Mouse (Mus musculus) kidney, embryonic 14.5 days (tissue): ENCODE results near the gene Rbm28. TPM values are rescaled to one million over a fixed set of nuclear protein-coding genes. Genes with fewer than 3 reads are reported as not detected.

Experiments used
- ATAC-seq: fragments of 200-750 bp; cut with Nextera tagmentation; 2 replicates; pipeline ENCODE4 v1.8.0; 2017; ENCODE audit warnings: moderate number of reproducible peaks, mild to moderate bottlenecking, moderate TSS enrichment, moderate library complexity; ENCODE audit not compliant: low FRiP score, low TSS enrichment
- H3K27ac ChIP-seq: fragments of 300-500 bp; sonication (generic); 2 replicates; pipeline ENCODE4 v1.5.1; 2014; ENCODE audit warnings: low read depth, mild to moderate bottlenecking, low read length, moderate library complexity, mixed read lengths
- H3K27me3 ChIP-seq: fragments of 300-500 bp; sonication (generic); 2 replicates; pipeline ENCODE4 v1.6.1; 2014; ENCODE audit warnings: mild to moderate bottlenecking, low read length; ENCODE audit not compliant: control insufficient read depth, insufficient read depth
- H3K36me3 ChIP-seq: fragments of 300-500 bp; sonication (generic); 2 replicates; pipeline ENCODE4 v1.6.1; 2014; ENCODE audit warnings: low read length, mixed read lengths; ENCODE audit not compliant: control insufficient read depth, insufficient read depth
- H3K4me1 ChIP-seq: fragments of 300-500 bp; sonication (generic); 2 replicates; pipeline ENCODE4 v1.6.1; 2014; ENCODE audit warnings: low read length, mixed read lengths; ENCODE audit not compliant: control insufficient read depth, insufficient read depth
- H3K4me2 ChIP-seq: fragments of 300-500 bp; sonication (generic); replicated peaks from 2 replicates; pipeline ENCODE4 v1.6.1; 2014; ENCODE audit warnings: low read depth, mild to moderate bottlenecking, low read length
- H3K4me3 ChIP-seq: fragments of 300-500 bp; sonication (generic); 2 replicates; pipeline ENCODE4 v1.5.1; 2014; ENCODE audit warnings: mild to moderate bottlenecking, low read length
- H3K9ac ChIP-seq: fragments of 300-500 bp; sonication (generic); 2 replicates; pipeline ENCODE4 v1.6.1; 2014; ENCODE audit warnings: low read depth, mild to moderate bottlenecking, low read length, moderate library complexity
- H3K9me3 ChIP-seq: fragments of 300-500 bp; sonication (generic); 2 replicates; pipeline ENCODE4 v1.6.1; 2016; ENCODE audit warnings: low read length; ENCODE audit not compliant: control insufficient read depth
- WGBS: fragments of 180-500 bp; shearing (Covaris S2); extraction: QIAGEN DNeasy Blood & Tissue Kit; methylation state at CpG from one replicate; pipeline ENCODE4 v1.1.7; 2014; 5-methylcytosine and 5-hydroxymethylcytosine counted together
- polyA plus RNA-seq: library from polyadenylated mRNA; unstranded; fragments of >200 nt; fragmentation: Nextera tagmentation; extraction: Ambion mirVana; gene quantifications from 2 replicates; pipeline ENCODE4 v1.2.1, GENCODE M21; 2014

The Rbm28 gene
- polyA plus RNA-seq, 1 experiment from 2014 or later = 65.8 TPM

GRCm38 (mm10) chr6:29108376-29108775 is 56.4 kb downstream of the Rbm28 start:
- H3K9ac ChIP-seq = no peak overlapping the region
- no peak overlapping the region for H3K4me3 ChIP-seq
- H3K36me3 ChIP-seq = no peaks in the 10 kb centered on the region
- no peaks in the 10 kb centered on the region for H3K4me1 ChIP-seq
- 65% methylated on average over 1 of the region's 1 CpGs for WGBS
- peaks cover 7% of the 10 kb centered on the region for H3K9me3 ChIP-seq
- no peak overlapping the region for H3K4me2 ChIP-seq
- ATAC-seq = no peak
- no peaks in the 10 kb centered on the region for H3K27me3 ChIP-seq
- no peak overlapping the region for H3K27ac ChIP-seq

- ATAC-seq = no peak
- WGBS = 83% methylated on average over 9 of the region's 9 CpGs
- peaks cover 1% of the 10 kb centered on the region; the same call in 1 of the 2 replicates for H3K9me3 ChIP-seq
- no peak overlapping the region for H3K4me3 ChIP-seq
- H3K27me3 ChIP-seq = no peaks in the 10 kb centered on the region
- no peak overlapping the region for H3K9ac ChIP-seq
- no peaks in the 10 kb centered on the region for H3K36me3 ChIP-seq
- no peak overlapping the region for H3K27ac ChIP-seq
- no peak overlapping the region for H3K4me2 ChIP-seq
- 0 out of 2 replicates have a peak, but pooled peaks cover 5% of the 10 kb centered on the region for H3K4me1 ChIP-seq
Measured at GRCm38 (mm10) chr6:29101248-29101864, 63.5 kb downstream of the Rbm28 start.

- no peak for ATAC-seq
- peaks cover 3% of the 10 kb centered on the region; the same call in 1 of the 2 replicates for H3K9me3 ChIP-seq
- no peaks in the 10 kb centered on the region for H3K27me3 ChIP-seq
- H3K27ac ChIP-seq = no peak overlapping the region
- H3K4me2 ChIP-seq = no peak overlapping the region
- 0 out of 2 replicates have a peak, but pooled peaks cover 5% of the 10 kb centered on the region for H3K4me1 ChIP-seq
- H3K4me3 ChIP-seq = no peak overlapping the region
- 21% methylated on average over 3 of the region's 3 CpGs for WGBS
- no peak overlapping the region for H3K9ac ChIP-seq
- no peaks in the 10 kb centered on the region for H3K36me3 ChIP-seq
Measured at GRCm38 (mm10) chr6:29100423-29100822, 64.4 kb downstream of the Rbm28 start.

DNA sequence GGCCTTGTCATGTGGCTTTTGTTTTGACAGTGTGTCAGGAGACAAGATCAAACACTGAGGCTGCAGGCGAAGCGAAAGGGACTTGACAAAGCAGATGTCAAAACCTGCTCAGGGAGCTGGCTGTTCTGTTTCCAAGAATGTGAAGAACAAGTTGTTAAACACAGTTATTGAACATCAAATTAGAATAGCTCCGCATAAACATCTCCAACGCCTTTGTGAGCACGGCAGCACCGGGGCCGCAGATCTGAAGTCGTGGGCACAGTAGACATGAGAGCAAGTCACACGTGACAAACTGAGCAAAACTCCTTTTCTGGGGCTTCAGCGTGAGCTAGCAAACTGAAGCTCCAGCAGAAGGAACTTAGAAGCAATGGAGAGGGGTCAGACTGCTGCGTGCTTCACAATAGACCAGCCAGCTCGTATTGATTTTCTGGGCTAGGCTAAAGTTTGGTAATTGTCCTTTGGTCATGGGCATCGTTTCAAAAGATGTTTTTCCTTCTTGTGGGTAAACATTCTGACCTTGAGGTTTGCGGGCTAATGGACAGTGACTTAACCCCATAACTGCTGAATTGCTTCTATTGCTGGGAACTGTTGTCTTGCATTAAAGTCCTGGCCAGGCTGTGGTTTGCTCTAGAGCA is 65.2 kb downstream of the Rbm28 start:
- no peaks in the 10 kb centered on the region for H3K27me3 ChIP-seq
- no peak for ATAC-seq
- no peaks in the 10 kb centered on the region for H3K36me3 ChIP-seq
- H3K4me2 ChIP-seq = no peak overlapping the region
- H3K9me3 ChIP-seq = peaks cover 3% of the 10 kb centered on the region; the same call in 1 of the 2 replicates
- no peak overlapping the region for H3K9ac ChIP-seq
- 0 out of 2 replicates have a peak, but pooled peaks cover 5% of the 10 kb centered on the region for H3K4me1 ChIP-seq
- no peak overlapping the region for H3K4me3 ChIP-seq
- no peak overlapping the region for H3K27ac ChIP-seq
- WGBS = 64% methylated on average over 14 of the region's 14 CpGs

- Histone ChIP-seq H3K4me2 (no peak overlapping the region), H3K27ac (no peak overlapping the region), H3K27me3 (no peaks in the 10 kb centered on the region), H3K4me1 (no peaks in the 10 kb centered on the region), H3K4me3 (no peak overlapping the region), H3K9me3 (peaks cover 18% of the 10 kb centered on the region; the same call in 1 of the 2 replicates), H3K9ac (no peak overlapping the region), H3K36me3 (no peaks in the 10 kb centered on the region)
- 63% methylated on average over 11 of the region's 11 CpGs for WGBS
- ATAC-seq = no peak
Measured at GRCm38 (mm10) chr6:29092904-29093303, 71.9 kb downstream of the Rbm28 start.

DNA sequence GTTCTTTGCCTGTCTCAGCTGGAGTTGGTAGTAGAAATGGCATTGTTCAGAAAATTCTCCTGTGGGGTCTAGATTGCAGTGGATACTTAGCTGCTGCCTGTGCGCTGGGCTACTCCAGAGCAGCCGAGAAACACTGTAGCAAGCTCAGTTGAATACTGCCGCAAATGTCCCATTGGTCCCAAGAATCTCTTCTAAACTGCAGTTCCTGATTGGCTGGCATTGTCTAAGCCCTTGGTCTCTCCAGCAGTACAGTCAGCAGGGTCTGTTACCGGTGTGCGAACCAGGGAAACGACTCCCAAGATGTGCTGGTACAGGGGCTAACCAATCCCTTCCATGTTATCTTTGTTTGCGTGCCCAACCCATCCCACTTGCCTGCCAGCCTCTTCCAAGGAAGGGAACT is 72.6 kb downstream of the Rbm28 start:
- no peak for ATAC-seq
- no peak overlapping the region for H3K4me2 ChIP-seq
- H3K27me3 ChIP-seq = no peaks in the 10 kb centered on the region
- peaks cover 18% of the 10 kb centered on the region; the same call in 1 of the 2 replicates for H3K9me3 ChIP-seq
- H3K27ac ChIP-seq = no peak overlapping the region
- no peak overlapping the region for H3K9ac ChIP-seq
- no peak overlapping the region for H3K4me3 ChIP-seq
- WGBS = 89% methylated on average over 7 of the region's 7 CpGs
- no peaks in the 10 kb centered on the region for H3K4me1 ChIP-seq
- H3K36me3 ChIP-seq = no peaks in the 10 kb centered on the region

GRCm38 (mm10) chr6:29087921-29088709 is 76.7 kb downstream of the Rbm28 start:
- no peaks in the 10 kb centered on the region for H3K4me1 ChIP-seq

DNA sequence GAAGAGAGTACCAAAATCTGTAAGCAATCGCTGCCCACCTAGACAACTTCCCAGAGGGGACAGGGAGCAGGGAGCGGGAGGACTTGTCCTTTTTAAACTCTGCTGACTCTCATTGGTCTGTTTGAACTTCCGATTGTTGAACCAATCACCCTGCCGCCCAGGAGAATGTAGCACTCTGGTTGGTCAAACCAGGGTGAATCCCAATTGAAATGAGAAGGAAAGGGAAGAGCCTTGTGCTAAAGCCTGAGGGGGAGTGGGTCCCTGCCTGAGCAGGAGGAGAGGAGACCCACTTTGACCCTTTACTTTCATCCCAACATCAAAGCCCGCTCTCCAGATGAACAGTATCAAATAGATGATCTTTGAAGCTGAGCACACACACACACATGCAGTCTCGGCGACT is 80.4 kb downstream of the Rbm28 start:
- Histone ChIP-seq H3K4me1 (no peaks in the 10 kb centered on the region), H3K27ac (no peak overlapping the region), H3K9me3 (no peaks in the 10 kb centered on the region), H3K9ac (no peak overlapping the region), H3K4me3 (no peak overlapping the region), H3K4me2 (no peak overlapping the region), H3K36me3 (no peaks in the 10 kb centered on the region), H3K27me3 (no peaks in the 10 kb centered on the region)
- WGBS = 38% methylated on average over 7 of the region's 7 CpGs
- peak; percentile 61; the same call in 1 of the 2 replicates for ATAC-seq

More at GRCm38 (mm10) chr6:29087921-29088709, 76.7 kb downstream of the Rbm28 start:
- no peak overlapping the region for H3K4me2 ChIP-seq
- 71% methylated on average over 7 of the region's 7 CpGs for whole genome bisulfite sequencing
- H3K36me3 ChIP-seq = no peaks in the 10 kb centered on the region
- no peak overlapping the region for H3K9ac ChIP-seq
- peaks cover 10% of the 10 kb centered on the region; the same call in 1 of the 2 replicates for H3K9me3 ChIP-seq
- H3K4me3 ChIP-seq = no peak overlapping the region
- no peaks in the 10 kb centered on the region for H3K27me3 ChIP-seq
- peak; percentile 56; the same call in 1 of the 2 replicates for ATAC-seq
- no peak overlapping the region; the same call in 1 of the 2 replicates for H3K27ac ChIP-seq
